ENCODE assay signal across 8 mouse cellular contexts in the genomic region with DNA sequence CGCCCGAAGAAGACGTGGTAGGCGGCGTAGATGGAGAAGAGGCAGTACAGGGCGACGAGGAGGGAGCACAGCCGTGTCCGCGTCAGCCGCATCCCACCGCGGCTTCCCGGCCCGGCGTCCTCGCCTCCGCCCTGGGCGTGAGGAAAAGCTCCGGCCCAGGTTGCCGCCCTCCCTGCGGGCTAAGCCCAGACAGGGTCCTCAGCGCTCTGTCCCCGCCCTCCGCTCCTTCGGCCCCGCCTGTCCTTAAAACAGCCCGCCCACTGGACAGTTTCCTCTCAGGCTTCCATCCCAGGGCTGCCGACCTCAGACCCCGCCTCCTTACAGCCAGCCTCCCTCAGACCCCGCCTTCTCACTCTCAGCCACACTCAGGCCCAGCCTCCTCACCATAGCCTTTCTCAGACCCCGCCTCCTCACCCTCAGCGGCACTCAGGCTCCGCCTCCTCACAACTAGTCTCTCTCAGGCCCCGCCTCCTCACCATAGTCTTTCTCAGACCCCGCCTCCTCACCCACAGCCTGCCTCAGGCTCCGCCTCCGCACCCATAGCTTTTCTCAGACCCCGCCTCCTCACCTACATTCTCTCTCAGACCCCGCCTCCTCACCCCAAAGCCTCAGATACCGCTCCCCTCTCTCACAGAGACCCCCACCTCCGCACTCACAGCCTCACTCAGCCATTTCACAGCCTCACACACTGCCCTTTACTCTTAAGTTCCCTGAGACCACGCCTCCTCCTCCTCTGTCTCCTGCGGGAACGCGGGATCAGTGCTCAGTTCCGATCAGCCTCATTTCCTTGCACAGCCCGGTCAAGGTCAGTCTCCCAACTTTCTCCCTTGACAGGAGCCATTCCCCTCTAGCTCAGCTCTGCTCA. TPM values are rescaled to one million over a fixed set of nuclear protein-coding genes. Genes with fewer than 3 reads are reported as not detected.
A peak's percentile ranks its signal among the peaks of the same experiment; 100 is the strongest.
DNase-seq lines count a peak whose midpoint lies in the region; ATAC-seq and TF ChIP-seq lines count a peak whose summit lies in the region.

A gene (minus strand): TSS at position 392 of the 865 bp plus-strand sequence.

- H3K4me3 ChIP-seq in C2C12 (ENCODE audit: insufficient read depth, poor library complexity, severe bottlenecking) (peak within 1 kb of the TSS; percentile 51), myocyte (peak within 1 kb of the TSS; percentile 40)
- H3K4me3 ChIP-seq in erythroblast, embryonic 14.5 days (replicated peaks), result peak within 1 kb of the TSS; percentile 76
- H3K4me3 ChIP-seq in heart, embryonic 11.5 days (ENCODE audit: low read depth, low read length), result peak within 1 kb of the TSS; percentile 81
- peak within 1 kb of the TSS; percentile 85 for H3K4me3 ChIP-seq in kidney, embryonic 16.5 days (ENCODE audit: low read length)
- peak within 1 kb of the TSS; percentile 71 for H3K4me3 ChIP-seq in liver, adult 2 months (ENCODE audit: insufficient read depth, low read depth, low read length)

- DNase-seq in brain, embryonic 14.5 days (ENCODE audit: low read depth), result peak; percentile 99
- peak; percentile 97 for DNase-seq in liver, adult 2 months (ENCODE audit: extremely low read depth, low read depth, low spot score)
- peak; percentile 99 for DNase-seq in splenic B cell, adult 2 months (ENCODE audit: low read depth, low spot score)

- H3K4me1 ChIP-seq in erythroblast, embryonic 14.5 days (ENCODE audit: control insufficient read depth), result peaks cover 16% of the 10 kb centered on the region
- H3K4me1 ChIP-seq in heart, embryonic 11.5 days (ENCODE audit: control insufficient read depth, insufficient read depth, low read length), result 0 out of 2 replicates have a peak, but pooled peaks cover 8% of the 10 kb centered on the region
- peaks cover 8% of the 10 kb centered on the region for H3K4me1 ChIP-seq in kidney, embryonic 16.5 days (ENCODE audit: insufficient read depth, low read length)
- H3K4me1 ChIP-seq in liver, adult 2 months (ENCODE audit: control insufficient read depth, insufficient read depth, low read length), result 0 out of 2 replicates have a peak, but pooled peaks cover 1% of the 10 kb centered on the region

- H3K4me2 ChIP-seq in heart, embryonic 11.5 days, result peak within 1 kb of the TSS; percentile 90
- H3K4me2 ChIP-seq in kidney, embryonic 16.5 days (replicated peaks; ENCODE audit: low read depth, low read length), result peak within 1 kb of the TSS; percentile 79
- peak within 1 kb of the TSS; percentile 78 for H3K4me2 ChIP-seq in myocyte (ENCODE audit: low read depth)

- H3K9me3 ChIP-seq in erythroblast, embryonic 14.5 days (ENCODE audit: control insufficient read depth, low read length), result no peaks in the 10 kb centered on the region
- no peaks in the 10 kb centered on the region for H3K9me3 ChIP-seq in heart, embryonic 11.5 days (replicated peaks; ENCODE audit: control insufficient read depth, low read length)
- no peaks in the 10 kb centered on the region for H3K9me3 ChIP-seq in kidney, embryonic 16.5 days (ENCODE audit: low read length)

- H3K79me2 ChIP-seq in C2C12 (ENCODE audit: control insufficient read depth, insufficient read depth) (peaks cover 28% of the 10 kb centered on the region), myocyte (ENCODE audit: control insufficient read depth, insufficient read depth) (no peaks in the 10 kb centered on the region)
- no peaks in the 10 kb centered on the region for H3K79me2 ChIP-seq in liver, adult 2 months (ENCODE audit: control insufficient read depth, insufficient read depth, low read length)

- H3K36me3 ChIP-seq in C2C12 (ENCODE audit: control insufficient read depth, insufficient read depth) (peaks cover 24% of the 10 kb centered on the region), myocyte (ENCODE audit: control insufficient read depth, insufficient read depth) (peaks cover 14% of the 10 kb centered on the region)
- no peaks in the 10 kb centered on the region for H3K36me3 ChIP-seq in erythroblast, embryonic 14.5 days (ENCODE audit: control insufficient read depth)
- H3K36me3 ChIP-seq in heart, embryonic 11.5 days (ENCODE audit: control insufficient read depth, insufficient read depth, low read length), result no peaks in the 10 kb centered on the region
- H3K36me3 ChIP-seq in kidney, embryonic 16.5 days (ENCODE audit: insufficient read depth, low read length), result 0 out of 2 replicates have a peak, but pooled peaks cover 10% of the 10 kb centered on the region
- H3K36me3 ChIP-seq in liver, adult 2 months (ENCODE audit: control insufficient read depth, insufficient read depth, low read length), result peaks cover 3% of the 10 kb centered on the region; the same call in 1 of the 2 replicates
- no peaks in the 10 kb centered on the region for H3K36me3 ChIP-seq in splenic B cell, adult 2 months (ENCODE audit: control insufficient read depth, insufficient read depth, low read length, poor library complexity, severe bottlenecking)

- no peaks in the 10 kb centered on the region for H3K27me3 ChIP-seq in C2C12 (ENCODE audit: control insufficient read depth, insufficient read depth, insufficient read length)
- H3K27me3 ChIP-seq in erythroblast, embryonic 14.5 days (ENCODE audit: control insufficient read depth), result no peaks in the 10 kb centered on the region
- H3K27me3 ChIP-seq in heart, embryonic 11.5 days (ENCODE audit: control insufficient read depth, insufficient read depth, low read length), result no peaks in the 10 kb centered on the region
- H3K27me3 ChIP-seq in kidney, embryonic 16.5 days (ENCODE audit: insufficient read depth, low read length), result no peaks in the 10 kb centered on the region
- no peaks in the 10 kb centered on the region for H3K27me3 ChIP-seq in liver, adult 2 months (ENCODE audit: control insufficient read depth, insufficient read depth, low read length)
- H3K27me3 ChIP-seq in myocyte (ENCODE audit: control insufficient read depth, insufficient read depth, insufficient read length), result no peaks in the 10 kb centered on the region
- H3K27me3 ChIP-seq in splenic B cell, adult 2 months (ENCODE audit: control insufficient read depth, insufficient read depth, low read length, poor library complexity, severe bottlenecking), result no peaks in the 10 kb centered on the region

- H3K9ac ChIP-seq in heart, embryonic 11.5 days (ENCODE audit: low read depth, low read length), result peak within 1 kb of the TSS; percentile 90
- H3K9ac ChIP-seq in kidney, embryonic 16.5 days (replicated peaks; ENCODE audit: low read length), result peak within 1 kb of the TSS; percentile 93
- peak within 1 kb of the TSS; percentile 76 for H3K9ac ChIP-seq in liver, adult 2 months (ENCODE audit: low read depth, low read length)

- peaks cover 4% of the 10 kb centered on the region for H3K79me3 ChIP-seq in C2C12 (ENCODE audit: low read depth)

- TF ChIP-seq CTCF in C2C12 (IDR thresholded peaks at IDR 0.05; ENCODE audit: control insufficient read depth, insufficient read depth, insufficient read length), result no peak
- TF ChIP-seq CTCF in brain, embryonic 14.5 days (IDR thresholded peaks at IDR 0.05; ENCODE audit: borderline replicate concordance, extremely low read depth, insufficient read depth, insufficient read length), result no peak
- TF ChIP-seq CTCF in liver, adult 2 months (IDR thresholded peaks at IDR 0.05; ENCODE audit: low read depth, low read length), result no peak

- WGBS in heart, embryonic 11.5 days (ENCODE audit: insufficient replicate concordance), result under 1% methylated on average over 47 of the region's 48 CpGs
- whole genome bisulfite sequencing in kidney, embryonic 16.5 days, result under 1% methylated on average over 42 of the region's 48 CpGs
- 1% methylated on average over 45 of the region's 48 CpGs for WGBS in liver, adult 2 months

- H3ac ChIP-seq in C2C12 (ENCODE audit: control insufficient read depth, insufficient read length, low read depth) (peak within 1 kb of the TSS; percentile 81), myocyte (ENCODE audit: control insufficient read depth, insufficient read length) (peak within 1 kb of the TSS; percentile 65)

- peak within 1 kb of the TSS; percentile 92 for H3K27ac ChIP-seq in heart, embryonic 11.5 days (ENCODE audit: low read depth, low read length)
- peak within 1 kb of the TSS; percentile 95 for H3K27ac ChIP-seq in kidney, embryonic 16.5 days (ENCODE audit: low read length)
- peak within 1 kb of the TSS; percentile 21 for H3K27ac ChIP-seq in liver, adult 2 months (replicated peaks; ENCODE audit: insufficient read depth, low read depth, low read length)

- peak; percentile 88 for TF ChIP-seq POLR2A in brain, embryonic 14.5 days (IDR thresholded peaks at IDR 0.05; ENCODE audit: borderline replicate concordance, extremely low read depth, insufficient read depth, insufficient read length, poor library complexity, severe bottlenecking)
- peak; percentile 82 for TF ChIP-seq POLR2A in liver, adult 2 months (IDR thresholded peaks at IDR 0.05; ENCODE audit: extremely low read depth, insufficient read depth, low read length)
- peak; percentile 99 for TF ChIP-seq POLR2A in myocyte (IDR thresholded peaks at IDR 0.05; ENCODE audit: insufficient read length, low read depth)

- peak; percentile 98 for ATAC-seq in heart, embryonic 11.5 days (replicated peaks; ENCODE audit: insufficient number of reproducible peaks, low FRiP score, low TSS enrichment)
- peak; percentile 99 for ATAC-seq in kidney, embryonic 16.5 days (ENCODE audit: low FRiP score, low TSS enrichment)

TF ChIP-seq in C2C12, 6 proteins besides CTCF, POLR2A, EP300 and RAD21 (continues in another document):
- TF ChIP-seq CEBPB (IDR thresholded peaks at IDR 0.05; ENCODE audit: low read depth) (no peak), USF1 (IDR thresholded peaks at IDR 0.05; ENCODE audit: low read depth) (no peak), FOSL1 (IDR thresholded peaks at IDR 0.05; ENCODE audit: insufficient read depth, low read length, poor library complexity, severe bottlenecking) (no peak), MYOD1 (IDR thresholded peaks at IDR 0.05; ENCODE audit: control insufficient read depth, insufficient read length, low read depth) (no peak), MYOG (IDR thresholded peaks at IDR 0.05; ENCODE audit: control insufficient read depth, extremely low read depth, insufficient read length) (no peak)

TF ChIP-seq in myocyte, 11 proteins besides CTCF, POLR2A, EP300 and RAD21 (continues in another document):
- peak in 1 of 3 experiments; percentile 2 for TF ChIP-seq MYOG (IDR thresholded peaks at IDR 0.05; ENCODE audit: control insufficient read depth in 1 of 3, insufficient read depth in 1 of 3, insufficient read length in 2 of 3, low read depth in 2 of 3)
- TF ChIP-seq SRF (IDR thresholded peaks at IDR 0.05; ENCODE audit: control insufficient read depth, insufficient read length, low read depth), result peak; percentile 20
- no peak for TF ChIP-seq E2F4 (IDR thresholded peaks at IDR 0.05; ENCODE audit: insufficient read depth)
- no peak for TF ChIP-seq USF1 (IDR thresholded peaks at IDR 0.05; ENCODE audit: low read depth)
- no peak for TF ChIP-seq TCF3 (IDR thresholded peaks at IDR 0.05; ENCODE audit: insufficient read length, low read depth)

RNA-seq across cellular contexts. Expression of the gene that starts here (rescaled TPM):
- 27.7 TPM for polyA plus RNA-seq in C2C12 (2012; fragmentation: generic; extraction: Trizol)
- polyA plus RNA-seq in brain, embryonic 14.5 days (2012; rRNA removed), result 9.3 and 15.3 TPM in 2 replicates
- polyA plus RNA-seq in erythroblast, embryonic 14.5 days (2012), result 0.09 and 0.44 TPM in 2 replicates
- polyA plus RNA-seq in heart, embryonic 11.5 days (2014; fragmentation: Nextera tagmentation; extraction: Ambion mirVana), result 38.9 and 42.7 TPM in 2 replicates
- polyA plus RNA-seq in kidney, embryonic 16.5 days (2015; fragmentation: Nextera tagmentation; extraction: Ambion mirVana), result 51.5 and 53.3 TPM in 2 replicates
- 18.7 and 22.9 TPM in 2 replicates for total RNA-seq in liver, adult 2 months (2014; rRNA removed)
- polyA plus RNA-seq in liver, adult 2 months (2012; rRNA removed), result 3.5 and 3.7 TPM in 2 replicates
- polyA plus RNA-seq in myocyte (2012; fragmentation: generic; extraction: Trizol), result 27.8 TPM

Comparison
In these comparisons a context has a peak if more than half of its experiments do, and no peak if none do; other contexts are left out.
1. Peak in every context shown above with its lines: DNase-seq, ATAC-seq, H3K4me3 ChIP-seq and H3K27ac ChIP-seq.
2. H3K27ac ChIP-seq: peak in every context shown above with its lines; median percentile 95 in kidney, embryonic 16.5 days; 92 in heart, embryonic 11.5 days; 21 in liver, adult 2 months.